Mouse (Mus musculus) spleen, adult 2 months (tissue): Measurements from ENCODE around the gene Sstr3. TPM values are rescaled to one million over a fixed set of nuclear protein-coding genes. Genes with fewer than 3 reads are reported as not detected.

Source experiments
- DNase-seq, 2 experiments: peaks; one replicate each; pipeline versions ENCODE4 v3.0.0 to v3.0.0-alpha.2; 2012 to 2021; ENCODE audit warnings: low spot score in 2 of 2, low read depth in 1 of 2
- H3K27ac ChIP-seq: fragments of 200-500 bp; 2 replicates; pipeline ENCODE4 v1.5.1; 2012; ENCODE audit warnings: low read length, inconsistent platforms; ENCODE audit not compliant: insufficient read depth
- H3K27me3 ChIP-seq: fragments of 200-500 bp; 2 replicates; pipeline ENCODE4 v1.6.1; 2012; ENCODE audit warnings: mild to moderate bottlenecking, moderate library complexity, low read length, inconsistent platforms; ENCODE audit not compliant: control insufficient read depth, insufficient read depth
- H3K36me3 ChIP-seq: fragments of 200-500 bp; 2 replicates; pipeline ENCODE4 v1.6.1; 2012; ENCODE audit warnings: mild to moderate bottlenecking, low read length, inconsistent platforms; ENCODE audit not compliant: control insufficient read depth, insufficient read depth
- H3K4me1 ChIP-seq: fragments of 200-500 bp; 2 replicates; pipeline ENCODE4 v1.6.1; 2011; ENCODE audit warnings: inconsistent platforms; ENCODE audit not compliant: control insufficient read depth, insufficient read depth, insufficient read length
- H3K4me3 ChIP-seq: fragments of 200-500 bp; 2 replicates; pipeline ENCODE4 v1.5.1; 2011; ENCODE audit warnings: mild to moderate bottlenecking, inconsistent platforms; ENCODE audit not compliant: insufficient read depth, insufficient read length; ENCODE audit errors: extremely low read depth
- CTCF ChIP-seq: fragments of 200-500 bp; IDR thresholded peaks from 2 replicates; pipeline ENCODE4 v1.5.1; 2011; ENCODE audit warnings: mild to moderate bottlenecking, inconsistent platforms; ENCODE audit not compliant: insufficient read depth, insufficient read length, insufficient replicate concordance; ENCODE audit errors: extremely low read depth
- POLR2A ChIP-seq: fragments of 200-500 bp; IDR thresholded peaks from 2 replicates; pipeline ENCODE4 v1.6.1; 2011; ENCODE audit warnings: low read depth, low read length, inconsistent platforms
- WGBS: fragments of 180-500 bp; shearing (Covaris S2); methylation state at CpG from one replicate; pipeline ENCODE4 v1.1.7; 2018; 5-methylcytosine and 5-hydroxymethylcytosine counted together
- polyA plus RNA-seq: library from polyadenylated mRNA; depleted of rRNA; stranded (reverse); fragments of >200 nt; gene quantifications from 2 replicates; pipeline ENCODE4 v1.2.3, GENCODE M21; 2012

Sstr3 gene
- polyA plus RNA-seq, 1 experiment = 0.26 TPM

DNA sequence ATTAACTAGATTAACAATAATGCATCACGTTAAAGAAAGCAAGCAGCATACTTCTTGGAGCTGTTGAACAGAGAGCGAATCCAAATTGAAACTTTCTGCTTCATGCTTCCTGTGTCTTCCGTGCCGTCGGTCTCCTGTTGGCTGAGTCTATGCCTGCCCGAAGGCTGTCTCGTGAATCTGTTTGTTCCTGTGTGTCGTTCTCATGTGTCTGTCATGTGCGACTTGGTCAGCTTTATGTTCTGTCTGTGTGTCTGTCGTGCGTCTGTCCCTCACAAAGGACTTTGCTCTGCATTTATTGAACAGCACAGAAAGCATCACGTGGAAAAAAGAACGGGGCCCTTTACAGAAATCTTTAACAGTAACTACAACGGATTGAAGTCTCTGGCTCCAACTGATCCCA is 31.5 kb downstream of the Sstr3 start:
- DNase-seq = no peak
- Histone ChIP-seq H3K4me1 (peaks cover 19% of the 10 kb centered on the region; the same call in 1 of the 2 replicates), H3K27me3 (no peaks in the 10 kb centered on the region), H3K36me3 (no peaks in the 10 kb centered on the region), H3K27ac (peak overlapping the region; percentile 30; the same call in 1 of the 2 replicates), H3K4me3 (no peak overlapping the region)
- 85% methylated on average over 14 of the region's 14 CpGs for WGBS
- no peak for TF ChIP-seq POLR2A
- no peak for TF ChIP-seq CTCF

DNA sequence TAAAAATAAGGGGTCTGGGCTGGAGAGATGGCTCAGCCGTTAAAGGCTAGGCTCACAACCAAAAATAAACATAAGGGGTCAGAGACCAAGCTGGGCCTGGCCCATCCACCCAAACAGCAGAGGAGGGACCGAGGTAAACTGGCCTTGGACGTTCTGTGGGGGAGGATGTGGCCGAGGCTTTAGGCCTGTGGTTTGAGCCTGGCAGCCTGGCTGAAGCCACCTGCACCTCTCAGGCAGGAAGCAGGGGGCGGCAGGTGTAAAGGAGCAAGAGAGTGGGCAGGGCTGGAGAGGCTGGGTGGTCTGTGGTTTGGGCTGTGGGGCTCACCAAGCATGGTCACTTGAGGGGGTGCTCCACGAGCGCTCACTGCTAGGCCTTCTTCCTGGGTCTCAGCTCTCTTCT is 32.5 kb downstream of the Sstr3 start:
- Histone ChIP-seq H3K4me3 (no peak overlapping the region), H3K27me3 (no peaks in the 10 kb centered on the region), H3K4me1 (peaks cover 14% of the 10 kb centered on the region; the same call in 1 of the 2 replicates), H3K27ac (0 out of 2 replicates have a peak overlapping the region, but pooled peaks have one; percentile 25), H3K36me3 (no peaks in the 10 kb centered on the region)
- DNase-seq = no peak
- WGBS = 29% methylated on average over 7 of the region's 7 CpGs
- TF ChIP-seq POLR2A (no peak), CTCF (no peak)

DNA sequence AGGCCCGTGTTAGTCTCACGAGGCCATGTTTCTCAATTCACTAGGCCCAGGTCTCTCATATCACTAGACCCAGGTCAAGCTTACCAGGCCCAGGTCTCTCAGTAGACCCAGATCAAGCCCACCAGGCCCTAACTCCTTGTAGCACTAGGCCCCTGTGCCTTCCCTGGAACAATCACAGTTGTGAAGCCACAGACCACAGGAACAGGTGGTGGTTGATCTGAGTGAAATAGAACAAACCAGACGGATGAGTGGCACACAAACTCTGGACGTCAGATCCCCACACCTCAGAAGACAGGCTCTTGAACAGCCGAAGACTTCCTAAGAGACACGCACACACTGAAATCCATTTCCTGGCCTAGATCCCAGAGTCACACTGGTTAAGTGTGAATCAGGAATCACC is 33.7 kb downstream of the Sstr3 start:
- peak overlapping the region; percentile 42 for H3K27ac ChIP-seq
- no peaks in the 10 kb centered on the region for H3K27me3 ChIP-seq
- no peak for TF ChIP-seq POLR2A
- TF ChIP-seq CTCF = no peak
- DNase-seq = no peak
- peaks cover 14% of the 10 kb centered on the region; the same call in 1 of the 2 replicates for H3K4me1 ChIP-seq
- no peak overlapping the region for H3K4me3 ChIP-seq
- no peaks in the 10 kb centered on the region for H3K36me3 ChIP-seq
- WGBS = 56% methylated on average over 6 of the region's 6 CpGs

DNA sequence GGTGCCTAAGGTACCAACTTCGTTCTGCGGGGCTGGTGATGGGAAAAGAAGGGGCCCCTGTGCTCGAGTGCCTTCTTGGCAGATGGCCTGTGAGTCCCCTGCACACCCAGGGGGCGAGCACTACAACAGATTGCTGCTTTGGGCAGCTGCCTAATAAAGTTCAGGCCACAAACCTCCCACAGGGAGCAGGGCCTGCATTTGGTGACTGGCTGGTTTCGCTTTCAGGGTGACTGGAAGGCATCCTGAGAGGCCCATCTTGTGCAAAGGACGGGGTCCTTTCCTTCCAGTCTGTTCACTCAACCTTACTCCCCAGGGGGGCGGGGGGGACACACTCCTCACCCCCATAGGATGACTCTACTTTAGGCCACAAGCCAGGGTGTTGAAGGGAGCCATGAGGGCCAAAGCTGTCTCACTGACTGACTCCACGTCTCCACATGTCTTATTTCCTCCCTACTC is 34.3 kb downstream of the Sstr3 start:
- H3K36me3 ChIP-seq = no peaks in the 10 kb centered on the region

DNA sequence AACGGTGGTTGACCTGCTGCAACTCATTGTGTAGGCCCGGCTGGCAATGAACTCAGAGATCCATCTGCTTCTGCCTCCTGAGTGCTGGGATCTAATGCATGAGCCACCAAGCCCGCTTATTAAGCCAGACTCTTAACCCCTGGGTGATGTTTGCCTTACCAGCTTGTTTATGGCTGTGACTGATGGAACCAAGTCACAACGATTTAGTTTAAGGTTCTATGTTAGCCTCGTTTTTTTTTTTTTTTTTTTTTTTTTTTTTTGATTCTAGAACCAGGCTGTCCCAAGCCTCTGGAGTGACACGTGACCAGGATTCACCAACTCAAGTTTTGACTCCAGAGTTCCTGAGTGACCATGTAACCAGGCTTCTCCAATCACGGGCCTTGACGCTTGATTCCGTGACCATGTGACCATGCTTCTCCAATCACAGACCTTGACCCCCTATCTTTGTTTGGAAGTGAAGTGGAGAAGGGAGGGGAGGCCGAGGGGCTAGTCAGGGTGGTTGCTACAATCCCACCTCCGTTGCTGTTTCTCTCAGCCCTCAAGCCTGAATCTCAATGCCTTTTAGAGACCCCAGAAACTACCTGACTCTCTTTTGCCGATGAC is 35.1 kb downstream of the Sstr3 start:
- H3K4me1 ChIP-seq = peaks cover 11% of the 10 kb centered on the region; the same call in 1 of the 2 replicates
- no peak overlapping the region for H3K27ac ChIP-seq
- H3K4me3 ChIP-seq = no peak overlapping the region
- no peak for DNase-seq
- WGBS = 81% methylated on average over 12 of the region's 12 CpGs
- no peak for TF ChIP-seq CTCF
- TF ChIP-seq POLR2A = no peak
- no peaks in the 10 kb centered on the region for H3K36me3 ChIP-seq
- H3K27me3 ChIP-seq = no peaks in the 10 kb centered on the region

More for the DNA sequence above, 34.3 kb downstream of the Sstr3 start:
- peaks cover 14% of the 10 kb centered on the region; the same call in 1 of the 2 replicates for H3K4me1 ChIP-seq
- no peak overlapping the region for H3K4me3 ChIP-seq
- TF ChIP-seq CTCF = no peak
- no peak for TF ChIP-seq POLR2A
- H3K27me3 ChIP-seq = no peaks in the 10 kb centered on the region
- 23% methylated on average over 8 of the region's 8 CpGs for WGBS
- peak overlapping the region; percentile 42 for H3K27ac ChIP-seq
- no peak for DNase-seq

DNA sequence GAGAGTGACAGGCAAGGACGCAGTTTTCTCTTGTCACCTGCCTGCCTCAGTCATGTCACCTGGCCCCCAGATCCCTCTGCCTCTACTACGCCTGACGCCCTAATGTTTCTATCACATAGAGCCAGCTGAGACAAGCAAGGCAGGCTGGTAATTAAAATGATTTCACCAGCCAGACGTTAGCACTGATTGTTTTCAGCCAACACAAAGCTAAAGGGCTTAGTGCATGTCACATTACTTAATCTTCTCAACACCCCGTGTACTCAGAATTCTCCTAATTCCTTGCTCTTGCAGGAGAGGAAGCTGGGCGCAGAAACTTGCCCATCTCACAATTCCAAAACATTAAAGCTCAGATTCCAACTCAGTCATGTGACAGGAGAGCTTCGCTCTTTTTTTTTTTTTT is 36.0 kb downstream of the Sstr3 start:
- no peak overlapping the region for H3K27ac ChIP-seq
- H3K36me3 ChIP-seq = no peaks in the 10 kb centered on the region
- no peak overlapping the region for H3K4me3 ChIP-seq
- TF ChIP-seq CTCF (no peak), POLR2A (no peak)
- 86% methylated on average over 7 of the region's 7 CpGs for WGBS
- H3K27me3 ChIP-seq = no peaks in the 10 kb centered on the region
- DNase-seq = no peak
- peaks cover 11% of the 10 kb centered on the region; the same call in 1 of the 2 replicates for H3K4me1 ChIP-seq

DNA sequence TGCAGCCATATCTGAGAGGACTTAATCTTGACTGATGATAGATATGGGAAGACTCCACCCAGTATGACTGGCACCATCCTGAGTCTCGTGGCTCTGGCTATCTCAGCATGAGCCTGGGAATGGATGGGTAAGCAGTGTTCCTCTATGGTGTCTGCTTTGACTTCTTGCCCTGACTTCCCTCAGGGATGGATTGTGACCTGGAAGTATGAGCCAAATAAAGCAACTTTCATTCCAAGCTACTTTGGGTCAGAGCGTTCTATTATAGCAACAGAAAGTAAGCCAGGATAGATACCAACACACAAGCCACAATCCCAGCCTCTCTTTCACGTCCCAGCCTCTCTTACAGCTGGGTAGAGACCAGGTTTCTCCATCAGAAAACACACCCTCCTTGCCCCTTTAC is 38.9 kb downstream of the Sstr3 start:
- Histone ChIP-seq H3K4me1 (peaks cover 7% of the 10 kb centered on the region; the same call in 1 of the 2 replicates), H3K27ac (no peak overlapping the region), H3K4me3 (no peak overlapping the region), H3K36me3 (no peaks in the 10 kb centered on the region), H3K27me3 (no peaks in the 10 kb centered on the region)
- WGBS = 88% methylated on average over 3 of the region's 3 CpGs
- no peak for DNase-seq
- no peak for TF ChIP-seq POLR2A
- no peak for TF ChIP-seq CTCF
